Mouse (Mus musculus) hindbrain, embryonic 11.5 days (tissue): ENCODE measurements at regions not wholly inside any gene's neighbourhood (a gene's known extent, or its start where the extent isn't known, plus 50 kb on each side); places are given as distances from the start of the nearest gene placed in this dataset.

Source experiments
- ATAC-seq: fragments of 200-750 bp; cut with Nextera tagmentation; 2 replicates; pipeline ENCODE4 v1.8.0; 2017; ENCODE audit warnings: mild to moderate bottlenecking, moderate TSS enrichment, moderate library complexity; ENCODE audit not compliant: low FRiP score
- DNase-seq: peaks from one replicate; pipeline ENCODE4 v3.0.0-alpha.2; 2015; ENCODE audit warnings: low spot score
- H3K27ac ChIP-seq: fragments of 300-500 bp; sonication (generic); 2 replicates; pipeline ENCODE4 v1.5.1; 2014; ENCODE audit warnings: mild to moderate bottlenecking, low read depth, low read length
- H3K27me3 ChIP-seq: fragments of 300-500 bp; sonication (generic); 2 replicates; pipeline ENCODE4 v1.6.1; 2014; ENCODE audit warnings: mild to moderate bottlenecking, low read length, moderate library complexity, mixed read lengths; ENCODE audit not compliant: control insufficient read depth, insufficient read depth
- H3K36me3 ChIP-seq: fragments of 300-500 bp; sonication (generic); 2 replicates; pipeline ENCODE4 v1.6.1; 2014; ENCODE audit warnings: mild to moderate bottlenecking, low read length, moderate library complexity, mixed read lengths; ENCODE audit not compliant: control insufficient read depth, insufficient read depth
- H3K4me1 ChIP-seq: fragments of 300-500 bp; sonication (generic); replicated peaks from 2 replicates; pipeline ENCODE4 v1.6.1; 2014; ENCODE audit warnings: low read length, mixed read lengths; ENCODE audit not compliant: control insufficient read depth, insufficient read depth
- H3K4me2 ChIP-seq: fragments of 300-500 bp; sonication (generic); replicated peaks from 2 replicates; pipeline ENCODE4 v1.6.1; 2014; ENCODE audit warnings: mild to moderate bottlenecking, low read depth, low read length
- H3K4me3 ChIP-seq: fragments of 300-500 bp; sonication (generic); 2 replicates; pipeline ENCODE4 v1.5.1; 2014; ENCODE audit warnings: low read depth, low read length
- H3K9ac ChIP-seq: fragments of 300-500 bp; sonication (generic); 2 replicates; pipeline ENCODE4 v1.6.1; 2014; ENCODE audit warnings: low read depth, low read length
- H3K9me3 ChIP-seq: fragments of 300-500 bp; sonication (generic); 2 replicates; pipeline ENCODE4 v1.6.1; 2016; ENCODE audit warnings: low read length; ENCODE audit not compliant: control insufficient read depth
- WGBS: fragments of 180-500 bp; shearing (Covaris S2); extraction: QIAGEN DNeasy Blood & Tissue Kit; methylation state at CpG from one replicate; pipeline ENCODE4 v1.1.7; 2014; 5-methylcytosine and 5-hydroxymethylcytosine counted together

GRCm38 (mm10) chr13:83068588-83068987 is 435.2 kb upstream of the Mef2c start:
- no peak overlapping the region for H3K4me2 ChIP-seq
- ATAC-seq (no peak), DNase-seq (no peak)
- no peak overlapping the region for H3K4me3 ChIP-seq
- H3K27me3 ChIP-seq, result no peaks in the 10 kb centered on the region
- H3K27ac ChIP-seq, result no peak overlapping the region
- H3K36me3 ChIP-seq, result no peaks in the 10 kb centered on the region
- no peaks in the 10 kb centered on the region for H3K9me3 ChIP-seq
- 79% methylated on average over 1 of the region's 1 CpGs for WGBS
- H3K4me1 ChIP-seq, result no peaks in the 10 kb centered on the region
- no peak overlapping the region for H3K9ac ChIP-seq

- Histone ChIP-seq H3K36me3 (no peaks in the 10 kb centered on the region), H3K4me3 (no peak overlapping the region), H3K27me3 (no peaks in the 10 kb centered on the region), H3K27ac (no peak overlapping the region), H3K9ac (no peak overlapping the region), H3K4me2 (no peak overlapping the region), H3K9me3 (no peaks in the 10 kb centered on the region), H3K4me1 (no peaks in the 10 kb centered on the region)
- DNase-seq (no peak), ATAC-seq (no peak)
Measured at GRCm38 (mm10) chr13:83069293-83069692, 434.5 kb upstream of the Mef2c start.

- Histone ChIP-seq H3K27me3 (no peaks in the 10 kb centered on the region), H3K4me3 (no peak overlapping the region), H3K36me3 (no peaks in the 10 kb centered on the region), H3K27ac (no peak overlapping the region), H3K4me2 (no peak overlapping the region), H3K9me3 (no peaks in the 10 kb centered on the region), H3K4me1 (no peaks in the 10 kb centered on the region), H3K9ac (no peak overlapping the region)
- 77% methylated on average over 3 of the region's 3 CpGs for WGBS
- ATAC-seq (no peak), DNase-seq (no peak)
Measured at GRCm38 (mm10) chr13:83072073-83072472, 431.8 kb upstream of the Mef2c start.

- H3K27me3 ChIP-seq, result no peaks in the 10 kb centered on the region
- H3K4me2 ChIP-seq, result no peak overlapping the region
- no peak for ATAC-seq
- no peak overlapping the region for H3K9ac ChIP-seq
- no peak overlapping the region for H3K4me3 ChIP-seq
- no peaks in the 10 kb centered on the region for H3K4me1 ChIP-seq
- H3K36me3 ChIP-seq, result no peaks in the 10 kb centered on the region
- 91% methylated on average over 6 of the region's 6 CpGs for WGBS
- H3K27ac ChIP-seq, result no peak overlapping the region
- no peaks in the 10 kb centered on the region for H3K9me3 ChIP-seq
- no peak for DNase-seq
Measured at GRCm38 (mm10) chr13:83074219-83074965, 429.4 kb upstream of the Mef2c start.

- Histone ChIP-seq H3K4me2 (no peak overlapping the region), H3K27me3 (no peaks in the 10 kb centered on the region), H3K36me3 (no peaks in the 10 kb centered on the region), H3K4me3 (no peak overlapping the region), H3K9ac (no peak overlapping the region), H3K27ac (no peak overlapping the region), H3K4me1 (no peaks in the 10 kb centered on the region), H3K9me3 (no peaks in the 10 kb centered on the region)
- no peak for ATAC-seq
- 68% methylated on average over 7 of the region's 7 CpGs for WGBS
- DNase-seq, result no peak
Measured at GRCm38 (mm10) chr13:83075320-83075877, 428.4 kb upstream of the Mef2c start.

GRCm38 (mm10) chr13:83076611-83077010 is 427.2 kb upstream of the Mef2c start:
- no peak overlapping the region for H3K27ac ChIP-seq
- H3K4me2 ChIP-seq, result no peak overlapping the region
- WGBS, result 86% methylated on average over 2 of the region's 2 CpGs

GRCm38 (mm10) chr13:83077085-83077484 is 426.7 kb upstream of the Mef2c start:
- ATAC-seq, result no peak
- Histone ChIP-seq H3K27me3 (no peaks in the 10 kb centered on the region), H3K9ac (no peak overlapping the region), H3K4me2 (no peak overlapping the region), H3K9me3 (no peaks in the 10 kb centered on the region), H3K27ac (no peak overlapping the region), H3K36me3 (no peaks in the 10 kb centered on the region), H3K4me3 (no peak overlapping the region), H3K4me1 (no peaks in the 10 kb centered on the region)
- no peak for DNase-seq
- 93% methylated on average over 1 of the region's 1 CpGs for WGBS

More at GRCm38 (mm10) chr13:83076611-83077010, 427.2 kb upstream of the Mef2c start:
- H3K4me3 ChIP-seq, result no peak overlapping the region
- no peak for ATAC-seq
- H3K36me3 ChIP-seq, result no peaks in the 10 kb centered on the region
- no peaks in the 10 kb centered on the region for H3K4me1 ChIP-seq
- no peaks in the 10 kb centered on the region for H3K27me3 ChIP-seq
- DNase-seq, result no peak
- no peaks in the 10 kb centered on the region for H3K9me3 ChIP-seq
- H3K9ac ChIP-seq, result no peak overlapping the region

- Histone ChIP-seq H3K4me2 (no peak overlapping the region), H3K27me3 (no peaks in the 10 kb centered on the region), H3K4me3 (no peak overlapping the region), H3K36me3 (no peaks in the 10 kb centered on the region), H3K27ac (no peak overlapping the region), H3K9ac (no peak overlapping the region), H3K9me3 (no peaks in the 10 kb centered on the region), H3K4me1 (no peaks in the 10 kb centered on the region)
- 91% methylated on average over 1 of the region's 1 CpGs for WGBS
- ATAC-seq (no peak), DNase-seq (no peak)
Measured at GRCm38 (mm10) chr13:83079291-83079690, 424.5 kb upstream of the Mef2c start.

GRCm38 (mm10) chr13:83084948-83085347 is 418.9 kb upstream of the Mef2c start:
- Histone ChIP-seq H3K9ac (no peak overlapping the region), H3K4me1 (no peaks in the 10 kb centered on the region), H3K27me3 (no peaks in the 10 kb centered on the region), H3K4me3 (no peak overlapping the region), H3K9me3 (no peaks in the 10 kb centered on the region), H3K36me3 (no peaks in the 10 kb centered on the region), H3K27ac (no peak overlapping the region), H3K4me2 (no peak overlapping the region)
- DNase-seq (no peak), ATAC-seq (no peak)
- 78% methylated on average over 3 of the region's 3 CpGs for WGBS
